Mouse (Mus musculus) liver, embryonic 14.5 days (tissue): ENCODE results near the gene Slc27a5. TPM values are rescaled to one million over a fixed set of nuclear protein-coding genes. Genes with fewer than 3 reads are reported as not detected.

Source experiments
- ATAC-seq: fragments of 200-750 bp; cut with Nextera tagmentation; 2 replicates; pipeline ENCODE4 v1.8.0; 2017; ENCODE audit warnings: moderate number of reproducible peaks, mild to moderate bottlenecking, moderate library complexity; ENCODE audit not compliant: insufficient read depth
- DNase-seq, 3 experiments: peaks; one replicate each; pipeline ENCODE4 v3.0.0-alpha.2; 2012 to 2013; ENCODE audit warnings: low read depth in 3 of 3, low spot score in 3 of 3
- H3K27ac ChIP-seq: fragments of 300-500 bp; sonication (generic); 2 replicates; pipeline ENCODE4 v1.5.1; 2014; ENCODE audit warnings: moderate library complexity, mild to moderate bottlenecking, control low read depth, inconsistent platforms
- H3K27me3 ChIP-seq: fragments of 300-500 bp; sonication (generic); 2 replicates; pipeline ENCODE4 v1.6.1; 2014; ENCODE audit warnings: mild to moderate bottlenecking, low read length, moderate library complexity; ENCODE audit not compliant: control insufficient read depth, insufficient read depth
- H3K36me3 ChIP-seq: fragments of 300-500 bp; sonication (generic); replicated peaks from 2 replicates; pipeline ENCODE4 v1.6.1; 2014; ENCODE audit warnings: low read depth; ENCODE audit not compliant: control insufficient read depth, insufficient read depth
- H3K4me1 ChIP-seq, 2 experiments: fragments of 200-500 bp in 1 of 2; fragments of 300-500 bp in 1 of 2; sonication (generic) in 1 of 2; replicated peaks; 2 replicates each; pipeline ENCODE4 v1.6.1; 2012 to 2014; ENCODE audit warnings: antibody characterized with exemption in 1 of 2, inconsistent platforms in 1 of 2, low read length in 1 of 2; ENCODE audit not compliant: control insufficient read depth in 2 of 2, insufficient read depth in 2 of 2
- H3K4me2 ChIP-seq: fragments of 300-500 bp; sonication (generic); 2 replicates; pipeline ENCODE4 v1.6.1; 2014; ENCODE audit warnings: low read depth, mild to moderate bottlenecking, control low read depth, moderate library complexity
- H3K4me3 ChIP-seq, 2 experiments: fragments of 200-500 bp in 1 of 2; fragments of 300-500 bp in 1 of 2; sonication (generic) in 1 of 2; 2 replicates each; pipeline ENCODE4 v1.5.1; 2012 to 2014; ENCODE audit warnings: low read depth in 2 of 2, low read length in 2 of 2, mild to moderate bottlenecking in 2 of 2, control low read depth in 1 of 2, inconsistent platforms in 1 of 2, moderate library complexity in 1 of 2; ENCODE audit not compliant: insufficient read depth in 1 of 2
- H3K9ac ChIP-seq: fragments of 300-500 bp; sonication (generic); replicated peaks from 2 replicates; pipeline ENCODE4 v1.6.1; 2014; ENCODE audit warnings: mild to moderate bottlenecking, control low read depth, moderate library complexity
- H3K9me3 ChIP-seq: fragments of 300-500 bp; sonication (generic); 2 replicates; pipeline ENCODE4 v1.6.1; 2016; ENCODE audit warnings: low read length, mixed read lengths; ENCODE audit not compliant: control insufficient read depth
- CTCF ChIP-seq: IDR thresholded peaks from 2 replicates; pipeline ENCODE4 v1.5.1; 2016; ENCODE audit warnings: antibody characterized with exemption, low read depth, control low read depth
- EP300 ChIP-seq: IDR thresholded peaks from 2 replicates; pipeline ENCODE4 v1.6.1; 2016; ENCODE audit warnings: antibody characterized with exemption, low read depth
- WGBS: fragments of 180-500 bp; shearing (Covaris S2); extraction: QIAGEN DNeasy Blood & Tissue Kit; methylation state at CpG from one replicate; pipeline ENCODE4 v1.1.7; 2014; ENCODE audit not compliant: insufficient replicate concordance; 5-methylcytosine and 5-hydroxymethylcytosine counted together
- polyA plus RNA-seq, 2 experiments: library from polyadenylated mRNA; depleted of rRNA in 1 of 2; stranded (reverse) in 1 of 2; unstranded in 1 of 2; fragments of >200 nt; fragmentation: Nextera tagmentation in 1 of 2; extraction: Ambion mirVana in 1 of 2; gene quantifications; 2 replicates each; pipeline versions ENCODE4 v1.2.1 to v1.2.3; 2012 to 2014

Slc27a5 gene
- polyA plus RNA-seq, 2 experiments, result 4.9 to 10.1 TPM

- Histone ChIP-seq H3K4me3 (peak overlapping the region; percentile 78 to 87), H3K36me3 (peaks cover 51% of the 10 kb centered on the region), H3K4me2 (peak overlapping the region; percentile 94), H3K27me3 (no peaks in the 10 kb centered on the region), H3K27ac (no peak overlapping the region), H3K9me3 (no peaks in the 10 kb centered on the region), H3K9ac (peak overlapping the region; percentile 87), H3K4me1 (peaks cover 14 to 20% of the 10 kb centered on the region in 2 experiments)
- WGBS, result 31% methylated on average over 4 of the region's 4 CpGs
- TF ChIP-seq EP300, result no peak
- TF ChIP-seq CTCF, result no peak
- DNase-seq, result no peak
- ATAC-seq, result no peak
Measured at GRCm38 (mm10) chr7:13025511-13026112, 27.6 kb upstream of the Slc27a5 start.

- H3K4me1 ChIP-seq, result peaks cover 14 to 20% of the 10 kb centered on the region in 2 experiments
- peak overlapping the region; percentile 78 to 87 for H3K4me3 ChIP-seq
- H3K4me2 ChIP-seq, result peak overlapping the region; percentile 94
- no peak for TF ChIP-seq EP300
- peak; percentile 39 for TF ChIP-seq CTCF
- H3K9me3 ChIP-seq, result no peaks in the 10 kb centered on the region
- under 1% methylated on average over 40 of the region's 44 CpGs for WGBS
- peaks cover 43% of the 10 kb centered on the region for H3K36me3 ChIP-seq
- peak overlapping the region; percentile 87 for H3K9ac ChIP-seq
- H3K27me3 ChIP-seq, result no peaks in the 10 kb centered on the region
- ATAC-seq (peak; percentile 50), DNase-seq (peak in 1 of 3 experiments; percentile 36)
- peak overlapping the region; percentile 83 for H3K27ac ChIP-seq
Measured at GRCm38 (mm10) chr7:13024805-13025204, 26.8 kb upstream of the Slc27a5 start.

GRCm38 (mm10) chr7:13023928-13024731 is 26.1 kb upstream of the Slc27a5 start:
- Histone ChIP-seq H3K36me3 (peaks cover 36% of the 10 kb centered on the region), H3K9ac (peak overlapping the region; percentile 87), H3K27me3 (no peaks in the 10 kb centered on the region), H3K4me2 (peak overlapping the region; percentile 94), H3K9me3 (no peaks in the 10 kb centered on the region), H3K27ac (peak overlapping the region; percentile 83), H3K4me1 (peaks cover 14 to 20% of the 10 kb centered on the region in 2 experiments), H3K4me3 (peak overlapping the region; percentile 78 to 87)
- DNase-seq (peak; percentile 78 to 81 (median 80)), ATAC-seq (peak; percentile 83)
- WGBS, result under 1% methylated on average over 89 of the region's 95 CpGs
- TF ChIP-seq CTCF (no peak), EP300 (no peak)

GRCm38 (mm10) chr7:13022773-13023535 is 25.0 kb upstream of the Slc27a5 start:
- Histone ChIP-seq H3K9me3 (no peaks in the 10 kb centered on the region), H3K4me1 (peaks cover 14 to 24% of the 10 kb centered on the region in 2 experiments), H3K4me2 (peak overlapping the region; percentile 94), H3K4me3 (peak overlapping the region; percentile 48 to 87), H3K9ac (peak overlapping the region; percentile 46), H3K36me3 (peaks cover 25% of the 10 kb centered on the region), H3K27ac (no peak overlapping the region), H3K27me3 (no peaks in the 10 kb centered on the region)
- 4% methylated on average over 31 of the region's 31 CpGs for WGBS
- ATAC-seq (peak; percentile 17), DNase-seq (peak in 2 of 3 experiments; percentile 47)
- TF ChIP-seq CTCF (no peak), EP300 (no peak)

- no peak overlapping the region for H3K9ac ChIP-seq
- H3K9me3 ChIP-seq, result no peaks in the 10 kb centered on the region
- peaks cover 7 to 27% of the 10 kb centered on the region in 2 experiments for H3K4me1 ChIP-seq
- TF ChIP-seq EP300 (no peak), CTCF (no peak)
- DNase-seq, result no peak
- ATAC-seq, result no peak
- no peaks in the 10 kb centered on the region for H3K36me3 ChIP-seq
- no peak overlapping the region for H3K4me2 ChIP-seq
- no peak overlapping the region for H3K4me3 ChIP-seq
- no peaks in the 10 kb centered on the region for H3K27me3 ChIP-seq
- 77% methylated on average over 1 of the region's 1 CpGs for WGBS
- H3K27ac ChIP-seq, result no peak overlapping the region
Measured at GRCm38 (mm10) chr7:13015217-13015616, 17.2 kb upstream of the Slc27a5 start.
